Mouse (Mus musculus) E14TG2a.4 (cell line): Measurements from ENCODE around the gene Immp2l.

Experiments used
- H3K27me3 ChIP-seq: 2 replicates; pipeline ENCODE4 v1.6.1; 2014; ENCODE audit warnings: low read length, control low read depth; ENCODE audit not compliant: insufficient read depth
- H3K36me3 ChIP-seq: 2 replicates; pipeline ENCODE4 v1.6.1; 2014; ENCODE audit warnings: low read length, control low read depth; ENCODE audit not compliant: insufficient read depth
- H3K4me1 ChIP-seq: replicated peaks from 2 replicates; pipeline ENCODE4 v1.6.1; 2014; ENCODE audit warnings: low read depth, low read length, control low read depth
- H3K4me3 ChIP-seq: replicated peaks from 2 replicates; pipeline ENCODE4 v1.5.1; 2014; ENCODE audit warnings: mild to moderate bottlenecking, low read length
- H3K9me3 ChIP-seq: 2 replicates; pipeline ENCODE4 v1.6.1; 2014; ENCODE audit warnings: low read length, control low read depth
- CTCF ChIP-seq: conservative IDR thresholded peaks from 2 replicates; pipeline ENCODE4 v1.5.1; 2014; ENCODE audit warnings: low read length
- NANOG ChIP-seq: IDR thresholded peaks from 2 replicates; pipeline ENCODE4 v1.6.1; 2014; ENCODE audit warnings: borderline replicate concordance, low read length, mixed read lengths
- POU5F1 ChIP-seq: IDR thresholded peaks from 2 replicates; pipeline ENCODE4 v1.6.1; 2014; ENCODE audit warnings: low read length, borderline replicate concordance

The Immp2l gene

DNA sequence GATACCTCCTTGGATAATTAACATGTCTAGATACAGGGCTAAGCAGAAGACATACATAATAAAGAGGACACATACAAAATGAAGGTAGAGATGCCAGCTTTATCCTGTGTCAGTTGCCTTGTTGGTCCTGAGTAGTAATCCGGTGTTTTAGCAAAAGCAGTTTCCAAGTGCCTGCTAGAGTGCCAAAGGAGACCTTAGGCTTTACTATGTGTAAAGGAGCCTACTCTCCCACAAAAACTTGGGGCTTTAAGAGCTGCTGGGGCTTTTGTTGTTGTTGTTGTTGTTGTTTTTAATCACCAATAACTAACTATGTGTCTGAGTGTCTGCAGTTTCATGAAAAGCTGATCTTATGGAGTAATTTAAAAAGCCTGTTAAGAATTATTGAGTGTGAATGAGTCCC, 702.8 kb downstream of the Immp2l start:
- Histone ChIP-seq H3K9me3 (peaks cover 13% of the 10 kb centered on the region), H3K4me3 (no peak overlapping the region)
- TF ChIP-seq POU5F1 (no peak), CTCF (no peak), NANOG (no peak)

DNA sequence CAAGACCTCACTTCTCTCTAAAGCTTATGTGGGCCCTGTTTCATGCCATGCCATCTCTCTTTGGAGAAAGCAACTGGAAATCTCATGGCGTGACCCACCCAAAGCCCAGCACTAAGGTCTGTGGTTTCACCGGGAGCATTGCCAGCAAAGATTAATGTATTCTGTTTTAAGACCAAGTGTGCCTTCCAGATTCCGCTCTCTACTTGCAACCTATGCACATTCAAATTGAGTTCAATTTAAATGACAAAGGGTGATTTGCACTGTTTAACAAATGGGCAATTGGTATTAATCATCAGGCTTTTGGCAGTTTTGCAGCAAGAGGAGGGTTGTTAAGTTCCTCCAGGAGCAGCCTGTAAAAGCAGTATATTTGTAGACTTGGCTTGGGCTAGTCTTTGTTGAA, 703.3 kb downstream of the Immp2l start:
- Histone ChIP-seq H3K36me3 (peaks cover 12% of the 10 kb centered on the region; the same call in 1 of the 2 replicates), H3K27me3 (no peaks in the 10 kb centered on the region), H3K4me1 (peaks cover 53% of the 10 kb centered on the region), H3K4me3 (no peak overlapping the region), H3K9me3 (peaks cover 17% of the 10 kb centered on the region)
- peak; percentile 91 for TF ChIP-seq NANOG
- no peak for TF ChIP-seq CTCF
- peak; percentile 93 for TF ChIP-seq POU5F1

More for the DNA sequence above, 702.8 kb downstream of the Immp2l start:
- Histone ChIP-seq H3K4me1 (peaks cover 49% of the 10 kb centered on the region), H3K27me3 (no peaks in the 10 kb centered on the region), H3K36me3 (peaks cover 11% of the 10 kb centered on the region; the same call in 1 of the 2 replicates)

DNA sequence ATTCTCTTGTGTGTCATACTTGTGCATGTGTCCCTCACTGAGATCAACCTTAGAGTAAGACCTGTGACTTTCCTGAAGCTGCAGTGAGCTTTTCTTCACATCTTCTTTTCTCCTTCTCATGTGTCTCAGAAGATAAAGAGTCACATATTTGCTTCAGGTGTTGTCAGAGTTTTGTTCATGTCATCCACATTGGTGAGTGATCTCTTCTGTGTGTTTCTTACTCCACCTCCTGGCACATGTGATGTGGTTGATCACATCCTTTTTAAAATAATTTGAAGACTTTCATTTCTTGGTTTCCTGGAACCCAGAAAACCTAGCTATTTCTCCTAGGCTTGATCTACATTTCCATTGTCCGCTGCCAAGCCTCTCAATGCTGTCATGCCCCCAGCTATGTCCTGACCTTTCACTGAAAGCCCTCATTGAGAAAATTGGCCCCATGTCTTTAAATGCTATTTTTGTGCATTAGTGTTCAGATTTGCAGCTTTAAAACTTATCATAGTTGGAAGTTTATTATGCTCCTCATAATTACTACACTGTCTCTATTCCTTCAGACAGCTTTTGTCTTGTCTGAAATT, 704.0 kb downstream of the Immp2l start:
- TF ChIP-seq NANOG = no peak
- no peak for TF ChIP-seq POU5F1
- no peak for TF ChIP-seq CTCF
- peaks cover 12% of the 10 kb centered on the region; the same call in 1 of the 2 replicates for H3K36me3 ChIP-seq
- no peak overlapping the region for H3K4me3 ChIP-seq
- H3K9me3 ChIP-seq = peaks cover 17% of the 10 kb centered on the region
- peaks cover 53% of the 10 kb centered on the region for H3K4me1 ChIP-seq
- H3K27me3 ChIP-seq = no peaks in the 10 kb centered on the region

DNA sequence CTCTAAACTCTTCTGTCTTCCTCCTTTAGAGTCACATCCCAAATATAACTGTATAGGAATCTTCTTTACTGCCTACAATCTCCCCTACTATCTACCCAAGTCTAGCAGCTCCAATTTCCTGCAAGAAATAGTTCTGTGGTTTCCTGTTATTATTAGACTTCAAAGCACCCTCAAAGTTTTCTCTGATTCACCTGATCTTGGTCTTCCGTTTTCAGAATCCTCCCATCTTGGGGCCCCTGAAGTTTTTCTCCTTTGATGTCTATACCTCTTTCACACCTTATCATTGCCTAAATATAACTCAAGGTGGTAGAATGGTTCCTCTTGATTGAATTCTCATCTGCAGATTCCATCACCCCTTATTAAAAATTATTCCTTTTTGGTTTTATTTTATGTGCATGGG, 704.6 kb downstream of the Immp2l start:
- H3K36me3 ChIP-seq = peaks cover 12% of the 10 kb centered on the region; the same call in 1 of the 2 replicates
- H3K9me3 ChIP-seq = peaks cover 17% of the 10 kb centered on the region
- TF ChIP-seq POU5F1 (no peak), NANOG (no peak), CTCF (no peak)
- H3K4me1 ChIP-seq = peaks cover 53% of the 10 kb centered on the region
- H3K4me3 ChIP-seq = no peak overlapping the region
- H3K27me3 ChIP-seq = no peaks in the 10 kb centered on the region

DNA sequence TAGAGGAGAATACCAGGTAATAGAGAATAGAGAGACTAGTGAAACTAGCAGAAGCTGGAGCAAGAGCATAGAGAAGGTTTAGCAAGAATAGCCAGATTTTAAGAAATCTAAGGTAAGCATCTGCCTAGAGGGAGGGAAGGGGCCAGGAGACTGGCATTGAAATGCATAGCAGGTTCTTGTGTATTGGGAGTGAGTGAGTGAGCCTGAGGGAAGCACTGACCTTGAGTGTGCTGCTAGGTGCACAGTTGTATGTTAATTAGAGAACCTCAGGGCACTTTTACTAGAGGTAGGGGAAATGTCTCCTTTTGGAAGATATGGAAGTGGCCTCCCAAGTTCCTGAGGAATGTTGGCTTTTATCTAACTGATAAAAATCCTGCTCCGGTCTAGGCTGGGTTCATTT, 705.9 kb downstream of the Immp2l start:
- H3K36me3 ChIP-seq = peaks cover 12% of the 10 kb centered on the region; the same call in 1 of the 2 replicates

DNA sequence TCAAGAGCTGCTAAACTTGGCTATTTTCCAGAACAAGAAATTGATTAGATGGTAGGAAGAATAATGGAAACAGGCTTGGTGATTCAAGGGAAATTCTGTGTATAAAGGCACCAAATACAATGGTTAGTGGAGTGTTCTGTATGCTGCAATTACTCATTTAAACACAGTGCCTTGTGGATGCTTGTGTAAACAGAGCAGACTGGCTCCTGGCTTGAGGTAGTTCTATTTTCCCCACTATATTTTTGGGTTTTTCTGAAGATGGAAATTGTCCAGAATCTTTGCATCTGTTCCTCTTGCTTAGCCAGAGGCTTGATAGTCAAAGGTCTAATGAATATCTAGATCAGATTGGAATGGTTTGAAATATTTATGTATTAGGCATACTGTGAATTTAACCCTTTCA, 709.3 kb downstream of the Immp2l start:
- Histone ChIP-seq H3K27me3 (no peaks in the 10 kb centered on the region), H3K36me3 (peaks cover 9% of the 10 kb centered on the region; the same call in 1 of the 2 replicates), H3K4me1 (peaks cover 35% of the 10 kb centered on the region), H3K9me3 (peaks cover 17% of the 10 kb centered on the region), H3K4me3 (no peak overlapping the region)
- TF ChIP-seq NANOG = no peak
- no peak for TF ChIP-seq POU5F1
- no peak for TF ChIP-seq CTCF

More for the DNA sequence above, 705.9 kb downstream of the Immp2l start:
- Histone ChIP-seq H3K4me1 (peaks cover 53% of the 10 kb centered on the region), H3K4me3 (no peak overlapping the region), H3K27me3 (no peaks in the 10 kb centered on the region), H3K9me3 (peaks cover 17% of the 10 kb centered on the region)
- no peak for TF ChIP-seq CTCF
- peak; percentile 53; the same call in 1 of the 2 replicates for TF ChIP-seq NANOG
- TF ChIP-seq POU5F1 = peak; percentile 89

DNA sequence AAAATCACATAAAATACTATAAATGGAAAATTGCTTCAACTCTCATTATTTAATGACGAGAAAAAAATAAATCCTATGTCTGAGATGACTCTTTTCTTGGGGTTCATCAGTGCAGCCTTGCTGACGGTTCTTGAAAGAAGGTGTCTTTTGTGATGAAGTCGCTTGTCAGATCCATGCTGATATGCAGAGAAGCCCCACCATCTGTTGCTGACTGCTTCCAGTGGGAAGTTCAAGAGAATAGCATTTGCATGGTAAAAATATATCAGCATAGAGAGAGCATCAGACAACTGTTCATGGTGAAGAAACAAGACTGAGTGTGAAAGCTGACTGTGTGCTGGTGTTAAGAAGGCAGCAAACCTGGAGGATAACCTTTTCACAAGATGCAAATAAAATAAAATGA, 719.0 kb downstream of the Immp2l start:
- Histone ChIP-seq H3K4me1 (no peaks in the 10 kb centered on the region), H3K36me3 (no peaks in the 10 kb centered on the region), H3K9me3 (no peaks in the 10 kb centered on the region), H3K27me3 (no peaks in the 10 kb centered on the region), H3K4me3 (no peak overlapping the region)
- TF ChIP-seq NANOG (no peak), CTCF (no peak), POU5F1 (no peak)

DNA sequence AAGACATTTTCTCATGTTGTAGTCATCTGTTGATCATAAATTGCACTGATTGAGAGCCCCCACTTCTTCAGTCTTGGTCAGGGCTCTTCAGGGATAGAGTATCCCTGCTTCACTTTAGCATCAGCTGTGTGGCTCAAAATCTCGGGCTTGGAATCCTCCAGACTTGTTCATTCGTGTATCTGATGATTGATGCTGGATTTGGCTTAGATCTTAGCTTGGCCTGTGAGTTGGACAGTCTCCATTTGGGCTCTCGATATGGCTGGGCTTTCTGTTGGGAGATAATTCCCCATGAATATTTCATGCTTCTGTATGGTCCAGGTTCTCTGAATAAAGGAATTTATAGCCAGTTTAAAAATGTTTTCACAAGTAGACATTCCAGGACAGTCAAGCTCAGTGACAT, 739.5 kb downstream of the Immp2l start:
- Histone ChIP-seq H3K36me3 (no peaks in the 10 kb centered on the region), H3K4me1 (no peaks in the 10 kb centered on the region), H3K4me3 (no peak overlapping the region), H3K27me3 (no peaks in the 10 kb centered on the region), H3K9me3 (no peaks in the 10 kb centered on the region)
- TF ChIP-seq NANOG = no peak
- TF ChIP-seq POU5F1 = no peak
- TF ChIP-seq CTCF = no peak
